Mouse (Mus musculus): ENCODE results near the gene Tmc1.

- TF ChIP-seq CTCF (conservative IDR thresholded peaks at IDR 0.05 in 1 of 2, IDR thresholded peaks at IDR 0.05 in 1 of 2; ENCODE audit: low read depth in 2 of 2, low read length in 2 of 2) (no peak), KAT2A (IDR thresholded peaks at IDR 0.05; ENCODE audit: insufficient replicate concordance, low read length) (no peak), POLR2A (IDR thresholded peaks at IDR 0.05; ENCODE audit: low read depth, low read length) (no peak), ELF1 (IDR thresholded peaks at IDR 0.05; ENCODE audit: low read depth, low read length) (no peak), ZNF384 (IDR thresholded peaks at IDR 0.05; ENCODE audit: low read depth, low read length) (no peak), MAX (IDR thresholded peaks at IDR 0.05; ENCODE audit: low read length) (no peak), SIN3A (IDR thresholded peaks at IDR 0.05; ENCODE audit: low read length) (no peak), NRF1 (IDR thresholded peaks at IDR 0.05; ENCODE audit: low read depth, low read length) (no peak), MAZ (IDR thresholded peaks at IDR 0.05; ENCODE audit: low read depth, low read length) (no peak)
Observed at GRCm38 (mm10) chr19:20796001-20796400, 158.0 kb downstream of the Tmc1 start.

Data from CH12.LX (cell line).